Mouse (Mus musculus): ENCODE measurements around the gene Usp43. TPM values are rescaled to one million over a fixed set of nuclear protein-coding genes. Genes with fewer than 3 reads are reported as not detected.
A peak's percentile ranks its signal among the peaks of the same experiment; 100 is the strongest.

Gene Usp43
- total and polyA plus RNA-seq, 2 experiments from 2014 or later = 0.66 to 3.9 TPM

DNA sequence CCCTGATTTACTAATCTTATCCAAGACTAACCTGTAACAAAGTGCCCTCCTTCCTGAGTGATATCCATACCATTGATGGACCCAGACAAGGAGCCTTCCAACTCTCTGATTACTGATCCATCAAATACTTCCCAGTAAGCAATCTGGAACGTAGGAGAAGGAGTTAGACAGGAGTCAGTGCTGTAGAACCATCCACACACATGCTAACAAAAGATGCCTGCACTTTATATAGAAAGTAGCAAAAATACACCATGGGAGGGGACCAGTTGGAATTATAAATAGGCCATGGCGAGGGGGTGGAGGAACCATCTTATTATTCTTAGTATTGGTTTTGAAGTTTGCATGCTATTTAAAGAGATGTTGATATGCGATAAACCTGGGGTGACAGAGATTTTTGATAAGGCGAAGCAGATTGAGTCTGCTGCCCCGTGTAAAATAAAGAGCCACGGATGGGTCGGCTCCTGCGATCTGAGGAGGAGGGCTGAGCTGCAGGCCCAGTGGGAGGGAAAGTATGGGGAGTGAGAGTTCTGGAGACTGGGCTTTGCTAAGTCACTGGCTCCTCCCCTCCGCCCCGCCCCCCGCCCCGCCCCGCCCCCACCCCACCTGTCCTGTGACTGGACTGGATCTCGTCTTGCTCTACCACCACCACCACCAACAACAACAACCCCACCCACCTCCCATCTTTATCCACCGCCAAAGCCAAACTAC is 4.5 kb upstream of the Usp43 start:
- H3K4me2 ChIP-seq (ENCODE audit: low read depth, low read length) = no peak overlapping the region
- H3K27me3 ChIP-seq (ENCODE audit: control insufficient read depth, insufficient read depth, low read length) = no peaks in the 10 kb centered on the region
- DNase-seq (ENCODE audit: low spot score) = no peak
- H3K4me1 ChIP-seq (ENCODE audit: control insufficient read depth, insufficient read depth) = peaks cover 3% of the 10 kb centered on the region; the same call in 1 of the 2 replicates
- H3K9ac ChIP-seq (replicated peaks; ENCODE audit: low read depth, low read length) = no peak overlapping the region
- H3K27ac ChIP-seq (ENCODE audit: low read depth) = no peak overlapping the region
- ATAC-seq (ENCODE audit: insufficient read depth, low read depth) = no peak
- H3K9me3 ChIP-seq (replicated peaks; ENCODE audit: control insufficient read depth, low read length) = no peaks in the 10 kb centered on the region
- H3K36me3 ChIP-seq (replicated peaks; ENCODE audit: control insufficient read depth, insufficient read depth, low read length) = no peaks in the 10 kb centered on the region
- 15% methylated on average over 15 of the region's 15 CpGs for WGBS
- TF ChIP-seq EP300 (IDR thresholded peaks at IDR 0.05; ENCODE audit: low read depth) (no peak), CTCF (IDR thresholded peaks at IDR 0.05; ENCODE audit: low read depth) (no peak)
- no peak overlapping the region for H3K4me3 ChIP-seq (ENCODE audit: low read depth, low read length)

DNA sequence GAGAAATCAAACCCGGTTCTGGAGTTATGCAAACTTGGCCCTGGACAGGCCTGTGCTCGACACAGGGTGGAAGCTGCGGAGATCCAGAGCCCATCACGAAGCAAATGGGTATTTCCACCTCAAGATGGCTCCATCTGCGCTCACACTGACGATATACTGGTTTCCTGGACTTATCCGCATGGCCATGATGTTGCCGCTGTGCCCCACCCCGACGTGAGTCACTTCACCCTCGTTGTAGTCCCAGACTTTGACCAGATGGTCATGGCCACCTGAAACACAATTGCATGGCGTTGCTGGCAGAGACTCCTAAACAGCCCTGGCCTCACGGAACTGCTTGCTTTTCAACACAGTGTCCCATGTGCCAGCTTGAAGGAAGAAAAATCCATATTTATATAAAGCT is 3.0 kb upstream of the Usp43 start:
- TF ChIP-seq CTCF (IDR thresholded peaks at IDR 0.05; ENCODE audit: low read depth) = no peak
- no peak for TF ChIP-seq EP300 (IDR thresholded peaks at IDR 0.05; ENCODE audit: low read depth)
- 87% methylated on average over 13 of the region's 13 CpGs for WGBS
- Histone ChIP-seq H3K27me3 (ENCODE audit: control insufficient read depth, insufficient read depth, low read length) (no peaks in the 10 kb centered on the region), H3K27ac (ENCODE audit: low read depth) (no peak overlapping the region), H3K4me3 (ENCODE audit: low read depth, low read length) (no peak overlapping the region), H3K4me1 (ENCODE audit: control insufficient read depth, insufficient read depth) (peaks cover 3% of the 10 kb centered on the region; the same call in 1 of the 2 replicates), H3K36me3 (replicated peaks; ENCODE audit: control insufficient read depth, insufficient read depth, low read length) (no peaks in the 10 kb centered on the region), H3K9ac (replicated peaks; ENCODE audit: low read depth, low read length) (no peak overlapping the region), H3K4me2 (ENCODE audit: low read depth, low read length) (no peak overlapping the region), H3K9me3 (replicated peaks; ENCODE audit: control insufficient read depth, low read length) (no peaks in the 10 kb centered on the region)
- no peak for ATAC-seq (ENCODE audit: insufficient read depth, low read depth)
- DNase-seq (ENCODE audit: low spot score) = no peak

DNA sequence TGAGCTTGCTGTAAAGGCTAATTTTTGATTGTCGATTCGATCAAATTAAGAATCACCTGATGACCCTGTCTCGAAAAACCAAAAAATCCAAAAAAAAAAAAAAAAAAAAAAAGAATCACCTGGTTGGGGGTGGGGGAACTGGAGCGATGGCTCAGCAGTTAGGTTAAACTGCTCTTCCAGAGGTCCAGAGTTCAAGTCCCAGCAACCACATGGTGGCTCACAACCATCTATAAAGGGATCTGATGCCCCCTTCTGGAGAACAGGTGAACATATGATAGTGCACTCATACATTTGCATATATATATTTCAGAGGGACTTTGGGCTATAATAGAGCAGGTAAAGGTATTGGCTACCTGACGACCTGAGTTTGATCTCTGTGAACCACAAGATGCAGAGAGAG is 1.8 kb upstream of the Usp43 start:
- Histone ChIP-seq H3K27ac (ENCODE audit: low read depth) (no peak overlapping the region), H3K4me1 (ENCODE audit: control insufficient read depth, insufficient read depth) (peaks cover 3% of the 10 kb centered on the region; the same call in 1 of the 2 replicates), H3K4me3 (ENCODE audit: low read depth, low read length) (no peak overlapping the region), H3K9ac (replicated peaks; ENCODE audit: low read depth, low read length) (no peak overlapping the region), H3K27me3 (ENCODE audit: control insufficient read depth, insufficient read depth, low read length) (no peaks in the 10 kb centered on the region), H3K36me3 (replicated peaks; ENCODE audit: control insufficient read depth, insufficient read depth, low read length) (no peaks in the 10 kb centered on the region), H3K4me2 (ENCODE audit: low read depth, low read length) (no peak overlapping the region), H3K9me3 (replicated peaks; ENCODE audit: control insufficient read depth, low read length) (no peaks in the 10 kb centered on the region)
- 90% methylated on average over 5 of the region's 5 CpGs for WGBS
- ATAC-seq (ENCODE audit: insufficient read depth, low read depth) (no peak), DNase-seq (ENCODE audit: low spot score) (no peak)
- TF ChIP-seq CTCF (IDR thresholded peaks at IDR 0.05; ENCODE audit: low read depth) = peak; percentile 11; the same call in 1 of the 2 replicates
- TF ChIP-seq EP300 (IDR thresholded peaks at IDR 0.05; ENCODE audit: low read depth) = no peak

DNA sequence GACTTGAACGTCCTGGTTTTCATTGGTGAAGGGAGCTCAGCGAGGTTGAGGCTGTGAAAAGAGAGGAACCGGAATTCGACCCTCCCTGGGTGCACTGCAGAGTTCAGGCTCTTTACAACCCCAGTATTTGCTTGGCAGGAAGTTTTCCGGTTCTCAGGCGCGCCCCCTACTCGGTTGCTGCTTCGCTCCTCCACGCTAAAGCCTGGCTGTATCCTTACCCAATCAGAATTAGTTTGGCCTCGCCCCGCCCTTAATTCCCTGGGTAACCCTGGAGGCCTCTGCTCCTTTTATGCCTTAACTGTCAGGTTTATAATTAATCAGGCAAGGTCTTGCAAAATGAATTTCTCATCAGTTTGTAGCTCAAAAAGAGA is 787 bp upstream of the Usp43 start:
- Histone ChIP-seq H3K9me3 (replicated peaks; ENCODE audit: control insufficient read depth, low read length) (no peaks in the 10 kb centered on the region), H3K27me3 (ENCODE audit: control insufficient read depth, insufficient read depth, low read length) (no peaks in the 10 kb centered on the region), H3K4me1 (ENCODE audit: control insufficient read depth, insufficient read depth) (peaks cover 3% of the 10 kb centered on the region; the same call in 1 of the 2 replicates), H3K36me3 (replicated peaks; ENCODE audit: control insufficient read depth, insufficient read depth, low read length) (no peaks in the 10 kb centered on the region), H3K9ac (replicated peaks; ENCODE audit: low read depth, low read length) (peak overlapping the region; percentile 66), H3K4me3 (ENCODE audit: low read depth, low read length) (peak overlapping the region; percentile 71), H3K27ac (ENCODE audit: low read depth) (peak overlapping the region; percentile 83), H3K4me2 (ENCODE audit: low read depth, low read length) (peak overlapping the region; percentile 94)
- TF ChIP-seq EP300 (IDR thresholded peaks at IDR 0.05; ENCODE audit: low read depth) (no peak), CTCF (IDR thresholded peaks at IDR 0.05; ENCODE audit: low read depth) (peak; percentile 34)
- WGBS = under 1% methylated on average over 12 of the region's 12 CpGs
- ATAC-seq (ENCODE audit: insufficient read depth, low read depth) = peak; percentile 66
- peak; percentile 41 for DNase-seq (ENCODE audit: low spot score)

DNA sequence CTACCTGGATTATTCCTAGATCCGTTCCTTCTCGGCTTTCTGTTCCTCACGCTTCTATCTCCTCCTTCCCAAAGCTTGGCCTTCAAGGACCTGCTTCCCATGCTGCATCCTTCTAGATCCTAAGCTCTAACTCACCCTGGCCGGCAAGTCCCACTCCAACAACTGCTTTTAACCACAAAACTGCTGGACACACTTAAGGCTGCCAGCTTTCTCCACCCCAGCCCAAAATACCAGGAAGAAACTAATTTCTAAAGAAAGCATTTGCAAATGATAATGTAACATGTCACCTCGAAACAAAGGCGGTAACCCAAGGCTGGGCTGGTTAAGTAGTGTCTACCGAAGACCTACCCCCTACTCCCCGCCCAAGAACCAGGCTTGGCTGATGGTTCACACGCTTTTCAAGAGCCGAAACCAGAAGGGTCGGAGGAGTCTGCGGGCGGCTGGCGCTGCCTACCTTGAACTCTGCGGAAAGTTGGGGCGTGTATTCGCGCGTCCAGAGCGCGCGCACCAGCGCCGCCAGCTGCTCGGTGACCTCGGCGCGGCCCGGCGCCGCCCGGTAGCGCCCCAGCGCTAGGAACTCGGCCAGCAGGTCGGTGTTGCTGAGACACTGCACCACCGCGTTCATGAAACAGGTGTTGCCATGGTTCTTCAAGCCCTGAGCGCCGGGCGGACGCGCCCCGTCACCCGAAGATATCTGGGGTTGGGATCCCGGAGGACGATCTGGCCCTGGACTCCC is 694 bp downstream of the Usp43 start:
- Histone ChIP-seq H3K9me3 (replicated peaks; ENCODE audit: control insufficient read depth, low read length) (no peaks in the 10 kb centered on the region), H3K9ac (replicated peaks; ENCODE audit: low read depth, low read length) (peak overlapping the region; percentile 66), H3K4me3 (ENCODE audit: low read depth, low read length) (peak overlapping the region; percentile 71), H3K27ac (ENCODE audit: low read depth) (peak overlapping the region; percentile 83), H3K4me1 (ENCODE audit: control insufficient read depth, insufficient read depth) (0 out of 2 replicates have a peak, but pooled peaks cover 3% of the 10 kb centered on the region), H3K4me2 (ENCODE audit: low read depth, low read length) (peak overlapping the region; percentile 94), H3K36me3 (replicated peaks; ENCODE audit: control insufficient read depth, insufficient read depth, low read length) (no peaks in the 10 kb centered on the region), H3K27me3 (ENCODE audit: control insufficient read depth, insufficient read depth, low read length) (no peaks in the 10 kb centered on the region)
- 5% methylated on average over 47 of the region's 47 CpGs for WGBS
- DNase-seq (ENCODE audit: low spot score) (peak; percentile 34), ATAC-seq (ENCODE audit: insufficient read depth, low read depth) (peak; percentile 70; the same call in 1 of the 2 replicates)
- no peak for TF ChIP-seq EP300 (IDR thresholded peaks at IDR 0.05; ENCODE audit: low read depth)
- no peak for TF ChIP-seq CTCF (IDR thresholded peaks at IDR 0.05; ENCODE audit: low read depth)

All from heart, postnatal 0 days (tissue).